Mouse (Mus musculus): ENCODE data around the gene Tspo. TPM values are rescaled to one million over a fixed set of nuclear protein-coding genes. Genes with fewer than 3 reads are reported as not detected.

Gene Tspo
- polyA plus RNA-seq (2012; rRNA removed), result 9.8 and 12.0 TPM in 2 replicates

DNA sequence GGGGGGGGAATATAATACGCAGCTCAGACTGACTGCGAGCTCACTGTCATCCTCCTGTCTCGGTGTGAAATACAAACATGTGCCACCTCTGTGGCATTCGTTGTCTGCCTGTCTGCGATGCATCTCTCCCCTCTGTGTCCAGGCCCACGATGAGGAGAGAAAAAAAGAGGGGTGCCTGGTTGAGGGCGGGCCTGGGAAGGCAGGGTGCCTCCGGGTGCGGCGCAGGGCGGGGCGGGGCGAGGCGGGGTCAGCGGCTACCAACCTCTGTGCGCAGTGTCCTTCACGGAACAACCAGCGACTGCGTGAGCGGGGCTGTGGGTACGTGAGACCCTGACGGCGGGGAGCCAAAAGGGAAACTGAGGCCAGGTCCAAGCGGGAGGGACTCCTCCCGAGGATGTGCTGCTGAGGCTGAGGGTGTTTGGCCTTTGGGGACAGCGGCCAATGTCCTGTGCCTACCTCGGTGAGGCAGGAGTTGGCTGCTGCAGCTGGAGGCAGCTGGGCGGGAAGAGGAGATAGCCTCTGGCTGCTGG is at the start of gene Tspo, which contains the start of gene Mcat:
Gene Tspo (plus strand): TSS at position 266 of the 530 bp plus-strand sequence.
Gene Mcat (minus strand): TSS at position 461 of the 530 bp plus-strand sequence.

DNA sequence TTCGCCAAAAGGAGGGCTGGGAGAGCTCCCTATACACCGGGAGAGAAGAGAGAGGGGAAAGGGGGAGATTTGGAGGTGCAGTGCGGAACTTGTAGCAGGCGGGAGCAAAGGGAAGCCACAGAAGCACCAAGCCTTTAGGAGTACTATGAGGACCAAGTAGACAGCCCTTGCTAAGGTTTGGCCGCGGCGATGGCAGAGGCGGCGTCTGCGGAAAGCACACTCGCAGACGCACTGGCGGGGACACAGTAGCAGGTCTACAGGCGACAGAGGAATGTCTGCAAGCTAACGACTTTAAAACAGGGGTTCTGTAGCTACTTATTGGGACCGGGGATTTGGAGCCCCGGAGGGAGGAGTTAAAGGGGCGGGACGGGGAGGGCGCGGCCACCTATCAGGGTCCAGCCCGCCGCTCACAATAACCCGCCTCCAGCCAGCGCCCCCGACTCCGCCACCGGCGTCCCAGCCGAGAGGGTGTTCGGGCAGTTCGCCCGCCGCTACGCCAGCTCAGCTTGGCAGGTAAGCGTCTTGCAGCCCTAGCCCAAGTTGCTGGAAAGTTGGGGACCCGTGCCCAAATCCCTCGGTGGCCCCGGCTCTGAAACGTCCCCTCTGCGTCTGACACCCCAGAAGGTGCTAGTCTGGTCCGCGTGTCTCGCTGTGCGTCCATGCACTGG is 36.8 kb upstream of the Tspo start, which contains the start of gene Bik:
Gene Bik (plus strand): TSS at position 439 of the 668 bp plus-strand sequence.

DNA sequence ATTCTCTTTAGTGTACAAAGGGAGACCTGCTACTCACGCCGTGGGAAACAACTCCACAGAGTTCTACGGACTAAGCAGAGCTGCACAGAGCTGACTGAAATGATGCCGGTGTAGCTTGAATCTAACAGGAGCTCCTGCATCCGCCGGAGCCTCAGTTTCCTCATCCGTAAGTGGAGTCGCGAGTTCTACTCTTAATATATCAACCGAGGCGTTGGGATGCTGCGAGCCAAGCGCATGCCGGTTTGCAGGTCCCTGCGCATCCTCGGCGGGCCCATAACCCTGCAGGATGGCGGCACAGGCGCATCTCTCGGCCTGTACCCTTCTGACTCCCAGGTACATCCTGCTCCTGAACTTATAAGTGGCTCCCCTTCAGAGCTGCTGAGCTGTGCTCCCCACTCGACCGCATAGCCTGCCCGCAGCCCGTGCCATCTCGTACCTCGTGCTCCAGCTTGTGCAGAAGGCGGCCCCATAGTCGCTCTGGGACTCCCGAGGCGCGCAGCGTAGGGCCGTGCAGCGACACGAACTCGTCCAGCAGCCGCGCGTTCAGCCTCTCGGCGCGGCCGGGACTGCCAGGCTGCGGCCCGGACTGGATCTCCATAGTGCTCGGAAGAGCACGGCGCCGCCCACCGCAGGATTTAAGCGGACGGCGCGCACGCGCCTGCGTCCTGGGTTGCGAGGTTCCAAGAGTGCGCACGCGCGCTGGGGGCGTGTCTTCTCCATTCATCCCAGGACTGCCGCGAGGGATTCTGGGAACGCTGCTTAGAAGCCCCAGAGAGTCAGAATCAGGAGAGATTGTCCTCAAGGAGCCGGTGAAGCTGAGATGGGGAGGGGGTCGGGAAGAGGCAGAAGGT is 31.3 kb downstream of the Tspo start, which contains the start of gene Ttll12:
Gene Ttll12 (minus strand): TSS at position 645 of the 851 bp plus-strand sequence.

Other genes starting within 250 kb of the Tspo start
- 31.4 and 34.0 TPM in 2 replicates for gene Arfgap3, start 213.3 kb upstream of the Tspo start, polyA plus RNA-seq (2012; rRNA removed)
- gene Pacsin2, start 99.0 kb upstream of the Tspo start, polyA plus RNA-seq (2012; rRNA removed), result 29.1 and 36.8 TPM in 2 replicates
- 62.6 and 66.3 TPM in 2 replicates for gene Ttll1, start 52.7 kb upstream of the Tspo start, polyA plus RNA-seq (2012; rRNA removed)
- gene Bik, start 36.7 kb upstream of the Tspo start, polyA plus RNA-seq (2012; rRNA removed), result 1.1 and 1.5 TPM in 2 replicates
- gene Mcat, start 195 bp downstream of the Tspo start, polyA plus RNA-seq (2012; rRNA removed), result 31.2 and 32.1 TPM in 2 replicates
- 38.1 and 40.7 TPM in 2 replicates for gene Ttll12, start 31.6 kb downstream of the Tspo start, polyA plus RNA-seq (2012; rRNA removed)
- gene Scube1, start 161.4 kb downstream of the Tspo start, polyA plus RNA-seq (2012; rRNA removed), result 24.0 and 28.4 TPM in 2 replicates
- gene Mpped1, start 215.9 kb downstream of the Tspo start, polyA plus RNA-seq (2012; rRNA removed), result 49.8 and 88.7 TPM in 2 replicates

Data from central nervous system, embryonic 14 days (tissue).